Mouse (Mus musculus): ENCODE results near the gene Wdr18. TPM values are rescaled to one million over a fixed set of nuclear protein-coding genes. Genes with fewer than 3 reads are reported as not detected.

The Wdr18 gene
- total and polyA plus RNA-seq, 3 experiments = 54.2 to 92.1 (median 70.8) TPM

DNA sequence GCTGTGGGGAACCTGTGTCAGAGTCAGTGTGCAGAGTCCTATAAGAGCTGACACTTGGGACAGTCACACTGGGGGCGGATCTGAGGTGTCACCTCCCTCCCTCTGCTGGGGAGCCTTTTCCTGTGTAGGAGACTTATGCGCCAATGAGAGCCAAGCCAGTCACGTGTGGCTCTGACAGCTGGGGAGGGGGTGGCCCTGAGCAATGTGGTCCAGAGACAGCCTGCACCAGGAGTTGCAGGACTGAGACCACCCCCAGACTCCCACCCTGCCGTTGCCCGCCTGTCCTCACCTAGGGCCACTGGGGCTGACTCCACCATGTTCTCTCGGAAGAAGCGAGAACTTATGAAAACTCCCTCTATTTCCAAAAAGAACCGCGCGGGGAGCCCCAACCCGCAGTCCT lies 56.6 kb downstream of the Wdr18 start, which contains the start of gene Arhgap45:
TSS of gene Arhgap45 (plus strand) at position 143 of the 400 bp plus-strand sequence.
- TF ChIP-seq GABPA (IDR thresholded peaks at IDR 0.05; ENCODE audit: insufficient replicate concordance, low read depth, low read length) (no peak), POLR2A (IDR thresholded peaks at IDR 0.05; ENCODE audit: low read depth, low read length) (peak; percentile 56; the same call in 1 of the 2 replicates), USF2 (conservative IDR thresholded peaks at IDR 0.05; ENCODE audit: low read depth, low read length) (peak; percentile 91), CHD1 (IDR thresholded peaks at IDR 0.05; ENCODE audit: low read depth, low read length) (no peak), TBP (conservative IDR thresholded peaks at IDR 0.05; ENCODE audit: low read depth, low read length) (0 out of 2 replicates have a peak, but pooled peaks have one; percentile 57), RCOR1 (conservative IDR thresholded peaks at IDR 0.05; ENCODE audit: low read depth, low read length) (no peak), KAT2A (IDR thresholded peaks at IDR 0.05; ENCODE audit: insufficient replicate concordance, low read length) (no peak), IRF4 (IDR thresholded peaks at IDR 0.05; ENCODE audit: low read depth, low read length) (peak; percentile 43; the same call in 1 of the 2 replicates), HCFC1 (IDR thresholded peaks at IDR 0.05; ENCODE audit: low read depth, low read length) (peak; percentile 50; the same call in 1 of the 2 replicates), ZMIZ1 (IDR thresholded peaks at IDR 0.05; ENCODE audit: low read depth, low read length) (no peak), JUND (conservative IDR thresholded peaks at IDR 0.05; ENCODE audit: low read depth, low read length) (0 out of 2 replicates have a peak, but pooled peaks have one; percentile 3), TCF12 (IDR thresholded peaks at IDR 0.05; ENCODE audit: low read depth, low read length) (peak; percentile 75), ELF1 (IDR thresholded peaks at IDR 0.05; ENCODE audit: low read depth, low read length) (peak; percentile 69), CHD2 (IDR thresholded peaks at IDR 0.05; ENCODE audit: low read length) (no peak), ZKSCAN1 (IDR thresholded peaks at IDR 0.05; ENCODE audit: borderline replicate concordance, low read depth, low read length) (no peak), NELFE (IDR thresholded peaks at IDR 0.05; ENCODE audit: low read depth, low read length) (0 out of 2 replicates have a peak, but pooled peaks have one; percentile 48), MAX (IDR thresholded peaks at IDR 0.05; ENCODE audit: low read length) (peak; percentile 95), JUN (IDR thresholded peaks at IDR 0.05; ENCODE audit: insufficient read depth, low read depth, low read length) (no peak), USF1 (IDR thresholded peaks at IDR 0.05; ENCODE audit: low read depth, low read length) (peak; percentile 92), MYC (IDR thresholded peaks at IDR 0.05; ENCODE audit: low read depth, low read length) (peak; percentile 80; the same call in 1 of the 2 replicates), EP300 (IDR thresholded peaks at IDR 0.05; ENCODE audit: low read length) (no peak), ZNF384 (IDR thresholded peaks at IDR 0.05; ENCODE audit: low read depth, low read length) (no peak), CTCF (conservative IDR thresholded peaks at IDR 0.05 in 1 of 2, IDR thresholded peaks at IDR 0.05 in 1 of 2; ENCODE audit: low read depth in 2 of 2, low read length in 2 of 2) (no peak), MAZ (IDR thresholded peaks at IDR 0.05; ENCODE audit: low read depth, low read length) (peak; percentile 94), MEF2A (IDR thresholded peaks at IDR 0.05; ENCODE audit: borderline replicate concordance, low read depth, low read length) (peak; percentile 46; the same call in 1 of the 2 replicates), BHLHE40 (IDR thresholded peaks at IDR 0.05; ENCODE audit: low read depth, low read length) (peak; percentile 98), NRF1 (IDR thresholded peaks at IDR 0.05; ENCODE audit: low read depth, low read length) (no peak), POLR2AphosphoS2 (IDR thresholded peaks at IDR 0.05; ENCODE audit: low read depth, low read length) (no peak), MAFK (IDR thresholded peaks at IDR 0.05; ENCODE audit: insufficient replicate concordance, low read length) (no peak), UBTF (IDR thresholded peaks at IDR 0.05; ENCODE audit: low read depth, low read length) (no peak), ZC3H11A (IDR thresholded peaks at IDR 0.05; ENCODE audit: low read depth, low read length) (no peak), SIN3A (IDR thresholded peaks at IDR 0.05; ENCODE audit: low read length) (peak; percentile 95), SMC3 (IDR thresholded peaks at IDR 0.05; ENCODE audit: low read depth, low read length) (no peak), E2F4 (IDR thresholded peaks at IDR 0.05; ENCODE audit: insufficient replicate concordance, low read depth, low read length) (no peak), ETS1 (conservative IDR thresholded peaks at IDR 0.05; ENCODE audit: low read depth, low read length) (peak; percentile 55), PAX5 (IDR thresholded peaks at IDR 0.05; ENCODE audit: low read length) (no peak), MXI1 (IDR thresholded peaks at IDR 0.05; ENCODE audit: low read depth, low read length) (peak; percentile 95), RAD21 (IDR thresholded peaks at IDR 0.05; ENCODE audit: low read depth, low read length) (no peak)
- peak within 1 kb of the TSS; percentile 77 to 81 (median 80) for H3K4me3 ChIP-seq (replicated peaks in 1 of 3; ENCODE audit: low read depth in 2 of 3, low read length in 2 of 3, poor library complexity in 1 of 3)
- peak within 1 kb of the TSS; percentile 44 for H3K27ac ChIP-seq (ENCODE audit: insufficient read depth, low read depth)
- peak within 1 kb of the TSS; percentile 86 for H3K9ac ChIP-seq (ENCODE audit: insufficient read depth, low read depth)
- in situ Hi-C loops (cut with MboI; ENCODE audit: low pct_ligation_motif_present, low pct_unique_long_range_greater_than_20kb, low sequenced_read_pairs) = no loop called here
- peaks cover 12 to 34% of the 10 kb centered on the region in 2 experiments for H3K4me1 ChIP-seq (ENCODE audit: control insufficient read depth in 1 of 2, insufficient read depth in 2 of 2)
- H3K4me2 ChIP-seq (ENCODE audit: insufficient read depth, low read depth, poor library complexity, severe bottlenecking) = peak within 1 kb of the TSS; percentile 85
- peak; percentile 88 for DNase-seq (ENCODE audit: extremely low read depth)
- no peaks in the 10 kb centered on the region for H3K27me3 ChIP-seq (replicated peaks)
- H3K9me3 ChIP-seq (replicated peaks; ENCODE audit: low read length) = no peaks in the 10 kb centered on the region
- H3K36me3 ChIP-seq (replicated peaks in 1 of 2; ENCODE audit: control insufficient read depth in 1 of 2, insufficient read depth in 1 of 2, low read length in 1 of 2) = peaks cover 41 to 75% of the 10 kb centered on the region in 2 experiments
- H3K79me2 ChIP-seq (replicated peaks; ENCODE audit: control insufficient read depth, extremely low read depth, insufficient read depth, poor library complexity, severe bottlenecking) = peaks cover 8% of the 10 kb centered on the region
- dilution Hi-C loops (cut with MboI; ENCODE audit: extremely low pct_ligation_motif_present, extremely low pct_unique_long_range_greater_than_20kb, low sequenced_read_pairs) = no loop called here
